Mouse (Mus musculus): ENCODE data around the gene Gipc2. TPM values are rescaled to one million over a fixed set of nuclear protein-coding genes. Genes with fewer than 3 reads are reported as not detected.

Gene Gipc2
- polyA plus RNA-seq, 1 experiment = 3.5 TPM

DNA sequence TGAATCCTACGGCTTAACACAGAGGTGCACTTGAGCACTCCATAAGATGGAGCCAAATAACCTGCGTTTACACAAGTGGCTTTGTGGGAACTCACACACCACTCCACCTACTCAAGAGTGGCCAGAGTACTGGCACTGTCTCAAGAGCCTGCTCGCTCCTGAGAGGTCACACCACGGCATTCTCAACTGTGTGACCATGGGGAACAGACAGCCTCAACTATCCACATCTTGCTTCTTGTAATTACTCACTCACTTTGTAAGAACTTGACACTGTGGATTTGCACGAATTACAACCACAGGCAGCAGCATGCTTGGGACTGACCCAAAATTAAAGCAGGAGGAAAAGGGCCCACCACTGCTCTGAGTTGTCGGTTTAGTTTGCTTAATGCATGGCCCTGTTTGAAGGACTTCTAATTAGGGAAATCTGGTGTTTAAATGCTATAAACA, 25.8 kb upstream of the Gipc2 start:
- TF ChIP-seq POLR2A (IDR thresholded peaks at IDR 0.05; ENCODE audit: extremely low read depth, insufficient read depth, low read length) = no peak
- no peak for TF ChIP-seq CTCF (IDR thresholded peaks at IDR 0.05; ENCODE audit: extremely low read depth, insufficient read depth, low read length)
- Histone ChIP-seq H3K4me1 (ENCODE audit: control insufficient read depth, insufficient read depth, low read length) (peaks cover 5% of the 10 kb centered on the region; the same call in 1 of the 2 replicates), H3K27ac (ENCODE audit: insufficient read depth, low read length) (0 out of 2 replicates have a peak overlapping the region, but pooled peaks have one; percentile 69), H3K4me3 (ENCODE audit: insufficient read depth, low read length) (peak overlapping the region; percentile 35)

DNA sequence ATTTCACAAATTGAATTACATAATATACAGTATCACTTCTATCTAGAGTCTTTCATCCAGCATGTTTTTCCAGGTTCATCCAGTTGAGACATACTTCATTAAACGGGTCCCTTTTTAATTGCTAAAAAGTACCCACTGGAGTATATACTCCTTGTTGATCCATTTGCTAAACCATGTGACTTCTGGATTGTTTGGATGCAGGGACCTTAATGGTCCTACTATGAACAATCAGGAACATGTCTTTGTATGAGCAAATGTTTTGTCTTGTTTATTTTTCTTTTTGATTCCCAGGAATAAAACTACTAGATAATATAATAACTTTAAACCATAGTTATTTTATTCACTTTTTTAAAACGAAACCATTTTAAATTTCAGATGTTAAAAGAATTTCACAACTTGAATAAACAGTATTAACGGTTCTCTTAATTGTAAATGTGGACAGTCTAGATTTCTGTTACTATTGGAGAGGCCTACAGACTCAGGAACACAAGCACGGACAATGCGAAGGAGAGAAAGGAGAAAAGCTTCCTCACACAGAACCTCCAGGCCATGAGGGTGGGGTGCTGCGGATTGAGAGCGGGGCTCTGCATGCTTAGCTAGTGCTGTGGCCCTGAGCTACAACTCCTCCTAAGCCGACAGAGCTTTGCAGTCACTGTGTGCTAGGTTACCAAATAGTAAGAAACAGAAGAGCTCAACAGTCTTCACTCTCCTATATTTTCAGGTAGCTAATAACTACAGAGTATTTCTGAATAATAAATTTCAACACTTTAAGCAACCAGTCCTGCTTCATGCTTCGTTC, 24.8 kb upstream of the Gipc2 start:
- Histone ChIP-seq H3K4me3 (ENCODE audit: insufficient read depth, low read length) (peak overlapping the region; percentile 35; the same call in 1 of the 2 replicates), H3K27ac (ENCODE audit: insufficient read depth, low read length) (no peak overlapping the region), H3K4me1 (ENCODE audit: control insufficient read depth, insufficient read depth, low read length) (peaks cover 5% of the 10 kb centered on the region; the same call in 1 of the 2 replicates)
- TF ChIP-seq CTCF (IDR thresholded peaks at IDR 0.05; ENCODE audit: extremely low read depth, insufficient read depth, low read length) (no peak), POLR2A (IDR thresholded peaks at IDR 0.05; ENCODE audit: extremely low read depth, insufficient read depth, low read length) (no peak)

DNA sequence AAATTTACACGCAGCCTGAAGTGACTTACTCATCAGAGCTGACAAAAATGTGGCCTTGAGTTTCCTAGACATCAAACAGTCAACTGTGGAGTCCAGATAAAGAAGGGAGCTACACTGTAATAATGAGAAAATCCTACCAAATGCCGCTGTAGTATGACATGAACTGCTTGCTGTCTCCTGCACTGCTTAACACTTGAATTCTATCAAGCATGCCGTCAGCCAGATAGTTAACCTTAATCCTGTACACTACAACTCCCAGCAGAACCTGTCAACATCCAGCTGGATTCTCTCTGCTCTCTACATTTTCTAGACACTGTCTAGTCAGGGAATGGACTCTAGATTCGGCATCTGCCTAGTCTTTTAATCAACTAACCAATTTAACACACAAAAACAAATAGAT, 23.3 kb upstream of the Gipc2 start:
- Histone ChIP-seq H3K4me1 (ENCODE audit: control insufficient read depth, insufficient read depth, low read length) (peaks cover 5% of the 10 kb centered on the region; the same call in 1 of the 2 replicates), H3K27ac (ENCODE audit: insufficient read depth, low read length) (no peak overlapping the region), H3K4me3 (ENCODE audit: insufficient read depth, low read length) (no peak overlapping the region)
- no peak for TF ChIP-seq CTCF (IDR thresholded peaks at IDR 0.05; ENCODE audit: extremely low read depth, insufficient read depth, low read length)
- TF ChIP-seq POLR2A (IDR thresholded peaks at IDR 0.05; ENCODE audit: extremely low read depth, insufficient read depth, low read length) = no peak

DNA sequence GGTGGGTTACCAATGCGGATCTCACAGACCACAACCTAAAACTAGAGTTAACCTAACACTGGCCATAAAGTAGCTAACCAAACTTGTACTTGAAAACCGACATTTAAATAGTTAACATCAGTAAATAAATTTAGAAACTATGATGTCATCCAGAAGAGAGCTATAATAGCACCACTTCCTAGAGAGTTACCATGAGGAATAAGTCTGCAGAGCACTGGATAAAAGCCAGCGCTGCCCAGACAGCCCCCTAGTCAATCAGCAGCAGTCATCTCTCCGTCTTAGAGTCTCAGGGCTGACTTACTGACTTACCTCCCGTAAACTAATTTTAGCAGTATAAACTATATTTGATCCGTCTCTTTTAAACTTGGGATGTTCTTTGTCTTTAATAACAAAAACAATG, 20.1 kb upstream of the Gipc2 start:
- TF ChIP-seq POLR2A (IDR thresholded peaks at IDR 0.05; ENCODE audit: extremely low read depth, insufficient read depth, low read length) (no peak), CTCF (IDR thresholded peaks at IDR 0.05; ENCODE audit: extremely low read depth, insufficient read depth, low read length) (no peak)
- no peak overlapping the region for H3K4me3 ChIP-seq (ENCODE audit: insufficient read depth, low read length)
- peaks cover 3% of the 10 kb centered on the region; the same call in 1 of the 2 replicates for H3K4me1 ChIP-seq (ENCODE audit: control insufficient read depth, insufficient read depth, low read length)
- H3K27ac ChIP-seq (ENCODE audit: insufficient read depth, low read length) = no peak overlapping the region

- TF ChIP-seq CTCF (IDR thresholded peaks at IDR 0.05; ENCODE audit: extremely low read depth, insufficient read depth, low read length) = no peak
- no peak for TF ChIP-seq POLR2A (IDR thresholded peaks at IDR 0.05; ENCODE audit: extremely low read depth, insufficient read depth, low read length)
- Histone ChIP-seq H3K4me1 (ENCODE audit: control insufficient read depth, insufficient read depth, low read length) (no peaks in the 10 kb centered on the region), H3K27ac (ENCODE audit: insufficient read depth, low read length) (no peak overlapping the region), H3K4me3 (ENCODE audit: insufficient read depth, low read length) (no peak overlapping the region)
Measured at GRCm38 (mm10) chr3:152183522-152183921, 17.5 kb upstream of the Gipc2 start.

GRCm38 (mm10) chr3:152180624-152181023, 14.6 kb upstream of the Gipc2 start:
- H3K4me3 ChIP-seq (ENCODE audit: insufficient read depth, low read length) = no peak overlapping the region
- no peaks in the 10 kb centered on the region for H3K4me1 ChIP-seq (ENCODE audit: control insufficient read depth, insufficient read depth, low read length)
- TF ChIP-seq CTCF (IDR thresholded peaks at IDR 0.05; ENCODE audit: extremely low read depth, insufficient read depth, low read length) = no peak
- no peak for TF ChIP-seq POLR2A (IDR thresholded peaks at IDR 0.05; ENCODE audit: extremely low read depth, insufficient read depth, low read length)
- H3K27ac ChIP-seq (ENCODE audit: insufficient read depth, low read length) = no peak overlapping the region

DNA sequence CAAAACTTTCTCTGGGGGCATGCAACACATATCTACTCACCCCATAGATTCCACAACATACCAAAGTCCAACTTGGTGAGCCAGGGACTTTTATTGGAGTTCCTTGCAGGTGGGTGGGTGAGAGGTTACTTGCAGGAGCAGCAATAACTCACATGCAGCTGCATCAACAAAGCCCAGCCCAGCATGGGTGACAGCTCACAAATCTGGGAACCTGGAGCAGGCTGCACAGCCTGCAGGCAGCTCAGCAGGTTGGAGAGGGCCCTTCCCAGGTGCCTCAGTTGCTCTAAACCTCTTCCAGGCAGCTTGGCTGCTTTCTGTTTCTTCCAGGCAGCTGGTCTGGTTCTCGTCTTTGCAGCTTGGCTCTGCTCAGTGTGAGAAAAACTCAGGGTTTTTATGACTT, 13.3 kb upstream of the Gipc2 start:
- H3K4me1 ChIP-seq (ENCODE audit: control insufficient read depth, insufficient read depth, low read length) = no peaks in the 10 kb centered on the region
- H3K4me3 ChIP-seq (ENCODE audit: insufficient read depth, low read length) = no peak overlapping the region
- TF ChIP-seq CTCF (IDR thresholded peaks at IDR 0.05; ENCODE audit: extremely low read depth, insufficient read depth, low read length) = no peak
- no peak for TF ChIP-seq POLR2A (IDR thresholded peaks at IDR 0.05; ENCODE audit: extremely low read depth, insufficient read depth, low read length)
- no peak overlapping the region for H3K27ac ChIP-seq (ENCODE audit: insufficient read depth, low read length)

GRCm38 (mm10) chr3:152178816-152179215, 12.8 kb upstream of the Gipc2 start:
- Histone ChIP-seq H3K27ac (ENCODE audit: insufficient read depth, low read length) (no peak overlapping the region), H3K4me3 (ENCODE audit: insufficient read depth, low read length) (no peak overlapping the region), H3K4me1 (ENCODE audit: control insufficient read depth, insufficient read depth, low read length) (no peaks in the 10 kb centered on the region)
- TF ChIP-seq POLR2A (IDR thresholded peaks at IDR 0.05; ENCODE audit: extremely low read depth, insufficient read depth, low read length) (no peak), CTCF (IDR thresholded peaks at IDR 0.05; ENCODE audit: extremely low read depth, insufficient read depth, low read length) (no peak)

- TF ChIP-seq CTCF (IDR thresholded peaks at IDR 0.05; ENCODE audit: extremely low read depth, insufficient read depth, low read length) (no peak), POLR2A (IDR thresholded peaks at IDR 0.05; ENCODE audit: extremely low read depth, insufficient read depth, low read length) (no peak)
- Histone ChIP-seq H3K4me1 (ENCODE audit: control insufficient read depth, insufficient read depth, low read length) (no peaks in the 10 kb centered on the region), H3K4me3 (ENCODE audit: insufficient read depth, low read length) (no peak overlapping the region), H3K27ac (ENCODE audit: insufficient read depth, low read length) (no peak overlapping the region)
Measured at GRCm38 (mm10) chr3:152172322-152172935, 6.4 kb upstream of the Gipc2 start.

- H3K4me1 ChIP-seq (ENCODE audit: control insufficient read depth, insufficient read depth, low read length) = no peaks in the 10 kb centered on the region
- H3K4me3 ChIP-seq (ENCODE audit: insufficient read depth, low read length) = no peak overlapping the region
- no peak overlapping the region for H3K27ac ChIP-seq (ENCODE audit: insufficient read depth, low read length)
- TF ChIP-seq POLR2A (IDR thresholded peaks at IDR 0.05; ENCODE audit: extremely low read depth, insufficient read depth, low read length) = no peak
- TF ChIP-seq CTCF (IDR thresholded peaks at IDR 0.05; ENCODE audit: extremely low read depth, insufficient read depth, low read length) = no peak
Measured at GRCm38 (mm10) chr3:152171862-152172261, 5.8 kb upstream of the Gipc2 start.
